Mouse (Mus musculus) G1E (cell line): Measurements from ENCODE around the gene Fbxo22. TPM values are rescaled to one million over a fixed set of nuclear protein-coding genes. Genes with fewer than 3 reads are reported as not detected.

Source experiments
- ATAC-seq: 2 replicates; pipeline ENCODE4 v1.8.0; 2016; ENCODE audit warnings: mild to moderate bottlenecking; ENCODE audit not compliant: insufficient number of reproducible peaks, poor library complexity, low FRiP score, severe bottlenecking; ENCODE audit errors: extremely low read depth
- DNase-seq: peaks from one replicate; pipeline ENCODE4 v3.0.0; 2012; ENCODE audit warnings: low spot score
- H3K27me3 ChIP-seq: 2 replicates; pipeline ENCODE4 v1.6.1; 2012; ENCODE audit warnings: mild to moderate bottlenecking, low read length, inconsistent platforms; ENCODE audit not compliant: insufficient read depth
- H3K36me3 ChIP-seq: replicated peaks from 2 replicates; pipeline ENCODE3; 2012; ENCODE audit warnings: mild to moderate bottlenecking, inconsistent platforms
- H3K4me1 ChIP-seq: 2 replicates; pipeline ENCODE4 v1.6.1; 2012; ENCODE audit warnings: low read depth, low read length, inconsistent platforms, mixed read lengths; ENCODE audit not compliant: insufficient read depth
- H3K4me3 ChIP-seq: 2 replicates; pipeline ENCODE4 v1.5.1; 2012; ENCODE audit warnings: low read depth, mild to moderate bottlenecking, inconsistent platforms, low read length, moderate library complexity, mixed read lengths
- H3K9me3 ChIP-seq: replicated peaks from 2 replicates; pipeline ENCODE4 v1.6.1; 2012; ENCODE audit warnings: inconsistent platforms
- CTCF ChIP-seq: IDR thresholded peaks from 2 replicates; pipeline ENCODE4 v1.5.1; 2012; ENCODE audit warnings: low read depth, low read length, inconsistent platforms, mixed read lengths
- GATA1 ChIP-seq: IDR thresholded peaks from 2 replicates; pipeline ENCODE4 v1.6.1; 2012; ENCODE audit warnings: borderline replicate concordance, low read length, inconsistent platforms, mixed read lengths
- GATA2 ChIP-seq: IDR thresholded peaks from 2 replicates; pipeline ENCODE4 v1.6.1; 2012; ENCODE audit warnings: low read depth, low read length, inconsistent platforms, borderline replicate concordance
- POLR2AphosphoS5 ChIP-seq: IDR thresholded peaks from 2 replicates; pipeline ENCODE4 v1.6.1; 2012; ENCODE audit warnings: low read depth, low read length, inconsistent platforms; ENCODE audit not compliant: insufficient replicate concordance
- TAL1 ChIP-seq: conservative IDR thresholded peaks from 2 replicates; pipeline ENCODE4 v1.6.1; 2012; ENCODE audit warnings: low read depth, low read length, inconsistent platforms, mixed read lengths
- polyA plus RNA-seq: library from polyadenylated mRNA; stranded (reverse); fragments of >175 nt; gene quantifications from 2 replicates; pipeline ENCODE4 v1.2.3, GENCODE M21; 2012
- total RNA-seq, 2 experiments: library from RNA; stranded (forward) in 1 of 2; stranded (reverse) in 1 of 2; fragments of 200-1000 nt in 1 of 2; fragments of >200 nt in 1 of 2; fragmentation: Nextera tagmentation in 1 of 2; gene quantifications; 2 replicates each; pipeline ENCODE4 v1.2.3; 2014 to 2017

Gene Fbxo22
- total and polyA plus RNA-seq, 3 experiments, result 14.5 to 70.2 (median 60.0) TPM

- DNase-seq (no peak), ATAC-seq (no peak)
- H3K4me3 ChIP-seq, result no peak overlapping the region
- H3K4me1 ChIP-seq, result peaks cover 4% of the 10 kb centered on the region; the same call in 1 of the 2 replicates
- TF ChIP-seq GATA2, result no peak
- no peak for TF ChIP-seq CTCF
- TF ChIP-seq TAL1, result no peak
- H3K9me3 ChIP-seq, result no peaks in the 10 kb centered on the region
- H3K36me3 ChIP-seq, result no peaks in the 10 kb centered on the region
- H3K27me3 ChIP-seq, result peaks cover 8% of the 10 kb centered on the region
Measured at GRCm38 (mm10) chr9:55253849-55254248, 45.1 kb downstream of the Fbxo22 start.

- TF ChIP-seq GATA1 (no peak), GATA2 (no peak), TAL1 (no peak), POLR2AphosphoS5 (no peak), CTCF (no peak)
- ATAC-seq, result no peak
- Histone ChIP-seq H3K27me3 (peaks cover 8% of the 10 kb centered on the region), H3K36me3 (no peaks in the 10 kb centered on the region), H3K4me1 (peaks cover 4% of the 10 kb centered on the region; the same call in 1 of the 2 replicates), H3K4me3 (no peak overlapping the region), H3K9me3 (no peaks in the 10 kb centered on the region)
- DNase-seq, result no peak
Measured at GRCm38 (mm10) chr9:55255056-55255455, 46.3 kb downstream of the Fbxo22 start.

DNA sequence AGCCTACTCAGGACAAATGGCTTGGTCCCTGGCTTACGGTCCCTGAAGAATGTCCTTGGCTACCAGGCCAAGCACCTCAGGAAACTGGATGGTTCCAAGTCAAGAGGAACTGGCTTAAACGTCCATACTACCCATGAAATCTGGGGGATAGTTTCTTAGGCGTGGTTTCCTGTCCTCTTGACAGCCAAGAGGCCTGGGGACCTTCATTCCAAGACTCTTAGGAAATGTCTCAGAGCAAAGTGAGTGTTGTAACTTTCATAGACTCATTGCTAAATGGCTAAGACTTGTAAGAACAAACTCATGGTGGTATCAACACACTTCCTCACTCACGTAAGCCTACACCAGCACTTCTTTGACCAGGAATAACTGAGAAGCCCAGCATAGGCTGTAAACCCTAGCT lies 46.9 kb downstream of the Fbxo22 start:
- no peak for TF ChIP-seq GATA2
- ATAC-seq, result no peak

DNA sequence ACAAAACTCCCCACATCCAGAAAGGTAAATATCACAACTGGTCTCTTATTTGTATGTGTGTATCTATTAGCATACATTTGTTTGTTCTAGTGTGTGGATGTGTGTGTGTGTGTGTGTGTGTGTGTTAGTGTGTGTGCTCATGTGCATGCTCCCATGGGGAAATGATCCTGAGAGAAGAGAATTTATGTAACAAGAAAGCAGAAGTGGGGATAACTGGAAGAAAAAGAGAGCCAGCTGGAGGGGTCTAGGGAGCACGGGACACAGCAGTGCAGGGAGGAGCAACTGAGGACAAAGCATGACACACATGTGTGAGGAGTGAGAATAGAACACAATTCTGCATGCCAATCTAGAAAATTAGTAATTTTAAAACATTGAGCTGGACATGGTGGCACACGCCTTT lies 48.4 kb downstream of the Fbxo22 start:
- ATAC-seq, result no peak
- Histone ChIP-seq H3K36me3 (no peaks in the 10 kb centered on the region), H3K4me1 (peaks cover 4% of the 10 kb centered on the region; the same call in 1 of the 2 replicates), H3K4me3 (no peak overlapping the region), H3K27me3 (no peaks in the 10 kb centered on the region), H3K9me3 (no peaks in the 10 kb centered on the region)
- no peak for DNase-seq
- TF ChIP-seq GATA1 (no peak), GATA2 (no peak), POLR2AphosphoS5 (no peak), CTCF (no peak), TAL1 (no peak)

More for the DNA sequence above, 46.9 kb downstream of the Fbxo22 start:
- Histone ChIP-seq H3K9me3 (no peaks in the 10 kb centered on the region), H3K27me3 (peaks cover 4% of the 10 kb centered on the region), H3K4me3 (no peak overlapping the region), H3K36me3 (no peaks in the 10 kb centered on the region), H3K4me1 (peaks cover 4% of the 10 kb centered on the region; the same call in 1 of the 2 replicates)
- DNase-seq, result no peak

- ATAC-seq (no peak), DNase-seq (no peak)
- H3K36me3 ChIP-seq, result no peaks in the 10 kb centered on the region
- no peak overlapping the region for H3K4me3 ChIP-seq
- no peak for TF ChIP-seq TAL1
- TF ChIP-seq GATA2, result no peak
- peaks cover 7% of the 10 kb centered on the region for H3K27me3 ChIP-seq
- H3K9me3 ChIP-seq, result no peaks in the 10 kb centered on the region
- peaks cover 4% of the 10 kb centered on the region; the same call in 1 of the 2 replicates for H3K4me1 ChIP-seq
Measured at GRCm38 (mm10) chr9:55259741-55260140, 51.0 kb downstream of the Fbxo22 start.

- Histone ChIP-seq H3K4me1 (no peaks in the 10 kb centered on the region), H3K36me3 (no peaks in the 10 kb centered on the region), H3K27me3 (peaks cover 15% of the 10 kb centered on the region), H3K4me3 (no peak overlapping the region), H3K9me3 (no peaks in the 10 kb centered on the region)
- no peak for DNase-seq
- TF ChIP-seq CTCF (no peak), POLR2AphosphoS5 (no peak), TAL1 (no peak), GATA1 (no peak), GATA2 (no peak)
- no peak for ATAC-seq
Measured at GRCm38 (mm10) chr9:55264356-55265302, 55.9 kb downstream of the Fbxo22 start.
